Mouse (Mus musculus) T-helper 17 cell (primary cell): ENCODE measurements around the gene Bcl2.
"Not testable (repeated sequence)": the region's sequence is repeated elsewhere in the genome, so short reads cannot be mapped to it uniquely, and the experiment has no call there.

Source experiments
- in situ Hi-C, 2 experiments: fragments of 300-600 bp; cut with MboI, MseI; formaldehyde crosslinking; loops; 1 replicate in 1 of 2; 2 replicates in 1 of 2; pipeline ENCODE4 v1.15.1; 2025; ENCODE audit warnings: high pct_unique_total_duplicates in 2 of 2

Gene Bcl2

GRCm38 (mm10) chr1:106713621-106714529, at the start of gene Bcl2:
Gene Bcl2, minus strand, starts transcription at chr1:106714274.
- in situ Hi-C loops, result loop anchor here (5.0 kb wide), 4 partner anchors 57 to 202 kb away; no protein-coding TSS in a partner anchor

GRCm38 (mm10) chr1:106760750-106761149, 46.7 kb upstream of the Bcl2 start:
- in situ Hi-C loops, result no loop called here

- in situ Hi-C loops, result loop anchor here in 1 of 2 experiments (5.0 kb wide), 1 partner anchor 37 kb away; the partner anchor contains the start of gene Vps4b
Observed at GRCm38 (mm10) chr1:106759572-106760435, 45.7 kb upstream of the Bcl2 start, which contains the start of gene Kdsr. Gene Kdsr, minus strand, starts transcription at chr1:106759727.

- in situ Hi-C loops, result loop anchor here in 1 of 2 experiments (5.0 kb wide), 1 partner anchor 38 kb away; the partner anchor contains the start of gene Vps4b
Observed at GRCm38 (mm10) chr1:106758734-106759571, 44.9 kb upstream of the Bcl2 start.

- in situ Hi-C loops, result loop anchor here in 1 of 2 experiments (5.0 kb wide), 1 partner anchor 41 kb away; the partner anchor contains the start of gene Vps4b
Observed at GRCm38 (mm10) chr1:106756633-106757032, 42.6 kb upstream of the Bcl2 start.

- in situ Hi-C loops, result no loop called here
Observed at GRCm38 (mm10) chr1:106752013-106752412, 37.9 kb upstream of the Bcl2 start.

GRCm38 (mm10) chr1:106750656-106751055, 36.6 kb upstream of the Bcl2 start:
- in situ Hi-C loops, result no loop called here

- in situ Hi-C loops, result loop anchor here (5.0 to 25.0 kb wide), 3 partner anchors 586 to 1201 kb away; partner anchors contain the start of gene Phlpp1 (in 2 of the 2)
Observed at GRCm38 (mm10) chr1:106748555-106749315, 34.7 kb upstream of the Bcl2 start.

- in situ Hi-C loops, result loop anchor here (25.0 kb wide), 2 partner anchors 581 to 856 kb away; partner anchors contain the start of gene Phlpp1 (in 2 of the 2)
Observed at GRCm38 (mm10) chr1:106742980-106743379, 28.9 kb upstream of the Bcl2 start.

GRCm38 (mm10) chr1:106740735-106741134, 26.7 kb upstream of the Bcl2 start:
- in situ Hi-C loops, result loop anchor here (25.0 kb wide), 2 partner anchors 578 to 853 kb away; partner anchors contain the start of gene Phlpp1 (in 2 of the 2)

GRCm38 (mm10) chr1:106739810-106740209, 25.7 kb upstream of the Bcl2 start:
- in situ Hi-C loops, result loop anchor here (5.0 to 25.0 kb wide), 3 partner anchors 313 to 853 kb away; partner anchors contain the start of gene Phlpp1 (in 2 of the 2)

- in situ Hi-C loops, result loop anchor here (5.0 to 25.0 kb wide), 3 partner anchors 311 to 851 kb away; partner anchors contain the start of gene Phlpp1 (in 2 of the 2)
Observed at GRCm38 (mm10) chr1:106738092-106738491, 24.0 kb upstream of the Bcl2 start.

- in situ Hi-C loops, result loop anchor here (5.0 to 25.0 kb wide), 3 partner anchors 309 to 849 kb away; partner anchors contain the start of gene Phlpp1 (in 2 of the 2)
Observed at GRCm38 (mm10) chr1:106736211-106736610, 22.1 kb upstream of the Bcl2 start.

- in situ Hi-C loops, result loop anchor here (5.0 to 25.0 kb wide), 3 partner anchors 308 to 848 kb away; partner anchors contain the start of gene Phlpp1 (in 2 of the 2)
Observed at GRCm38 (mm10) chr1:106735586-106735985, 21.5 kb upstream of the Bcl2 start.

- in situ Hi-C loops, result loop anchor here in 1 of 2 experiments (10.0 kb wide), 1 partner anchor 647 kb away; no protein-coding TSS in a partner anchor
Observed at GRCm38 (mm10) chr1:106722061-106722460, 8.0 kb upstream of the Bcl2 start.

GRCm38 (mm10) chr1:106717736-106718135, 3.7 kb upstream of the Bcl2 start:
- in situ Hi-C loops, result not testable (repeated sequence)

GRCm38 (mm10) chr1:106717071-106717601, 3.1 kb upstream of the Bcl2 start:
- in situ Hi-C loops, result no loop called here

GRCm38 (mm10) chr1:106716141-106716540, 2.1 kb upstream of the Bcl2 start:
- in situ Hi-C loops, result no loop called here
